Mouse (Mus musculus) bone marrow macrophage, adult 2 months (primary cell): ENCODE data around the gene Zmynd15.
"Not testable (repeated sequence)": the region's sequence is repeated elsewhere in the genome, so short reads cannot be mapped to it uniquely, and the experiment has no call there.

Experiments used
- CTCF ChIP-seq: IDR thresholded peaks from 2 replicates; pipeline ENCODE4 v1.5.1; 2012; ENCODE audit warnings: low read depth, mild to moderate bottlenecking, low read length, moderate library complexity
- POLR2A ChIP-seq: IDR thresholded peaks from 2 replicates; pipeline ENCODE4 v1.6.1; 2012; ENCODE audit warnings: mild to moderate bottlenecking, low read depth, low read length, borderline replicate concordance

DNA sequence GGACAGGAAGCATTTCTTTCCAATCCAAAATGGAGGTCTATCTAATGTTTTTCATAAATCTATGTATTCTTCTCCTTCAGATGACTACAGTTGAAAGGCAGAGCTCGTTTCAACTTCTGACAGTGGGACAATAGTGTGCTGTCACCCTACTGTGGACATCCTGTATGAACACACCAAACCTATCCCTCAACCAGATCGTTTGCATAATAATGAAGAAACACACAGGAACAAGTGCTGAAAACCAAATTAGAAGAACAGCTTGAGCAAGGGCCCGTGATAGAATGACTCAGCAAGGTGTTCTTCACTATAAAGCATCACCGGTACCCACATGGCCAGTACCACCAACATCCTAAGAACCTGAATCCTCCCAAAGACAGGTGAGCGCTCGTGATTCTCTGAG, 32.6 kb upstream of the Zmynd15 start:
- TF ChIP-seq CTCF, POLR2A: not testable (repeated sequence)
